Mouse (Mus musculus): Measurements from ENCODE around the gene Anxa2. TPM values are rescaled to one million over a fixed set of nuclear protein-coding genes. Genes with fewer than 3 reads are reported as not detected.

Anxa2 gene
- polyA plus RNA-seq, 1 experiment = 511 TPM

DNA sequence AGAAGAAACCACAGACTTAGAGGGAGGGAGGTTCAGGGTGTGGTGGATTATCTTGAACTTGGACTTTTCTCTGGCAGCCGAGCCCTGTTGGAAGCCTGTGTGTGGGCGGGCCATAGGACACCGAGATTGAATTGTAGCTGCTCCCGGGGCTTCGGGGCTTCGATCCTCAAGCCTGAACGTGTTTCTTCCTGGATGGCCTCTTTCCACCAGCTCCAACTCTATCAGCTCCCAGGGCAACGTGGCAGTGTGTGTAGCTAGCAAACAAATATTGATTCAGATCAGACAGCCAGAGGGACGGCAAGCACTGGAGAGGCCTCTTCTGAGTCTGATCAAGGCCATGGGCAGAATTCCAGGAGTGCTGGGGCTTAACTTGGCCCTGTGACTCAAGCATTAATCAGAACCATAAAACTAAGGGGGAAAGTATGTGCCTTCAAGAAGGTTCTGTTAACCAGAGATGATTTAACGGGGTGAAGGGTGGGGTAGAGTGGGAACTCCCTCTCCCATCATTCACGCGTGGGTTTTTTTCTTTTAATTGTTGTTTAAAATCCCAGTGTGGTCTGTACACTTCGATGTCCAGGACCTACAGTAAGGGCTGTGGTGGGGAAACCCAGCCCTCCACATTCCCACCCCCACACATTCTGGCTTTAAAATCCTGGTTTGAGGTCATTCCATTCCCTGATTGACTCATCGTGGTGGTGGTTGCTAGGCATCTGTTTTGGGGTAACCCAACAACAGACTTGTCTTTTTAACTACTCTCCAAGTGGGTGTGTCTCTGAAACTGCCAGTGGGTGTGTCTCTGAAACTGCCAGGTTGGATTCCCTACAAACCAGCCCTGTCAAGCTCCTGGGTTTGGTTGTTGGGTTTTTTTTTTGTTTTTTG, 4.6 kb downstream of the Anxa2 start:
- peaks cover 63% of the 10 kb centered on the region for H3K4me1 ChIP-seq (ENCODE audit: control insufficient read depth, insufficient read depth, low read length)
- peak overlapping the region; percentile 16; the same call in 1 of the 2 replicates for H3K27ac ChIP-seq (ENCODE audit: insufficient read depth, low read depth, low read length)
- TF ChIP-seq CTCF (IDR thresholded peaks at IDR 0.05; ENCODE audit: low read depth, low read length) (no peak), POLR2A (IDR thresholded peaks at IDR 0.05; ENCODE audit: borderline replicate concordance, low read depth, low read length) (no peak)
- H3K4me3 ChIP-seq (ENCODE audit: insufficient read depth, low read length) = no peak overlapping the region

DNA sequence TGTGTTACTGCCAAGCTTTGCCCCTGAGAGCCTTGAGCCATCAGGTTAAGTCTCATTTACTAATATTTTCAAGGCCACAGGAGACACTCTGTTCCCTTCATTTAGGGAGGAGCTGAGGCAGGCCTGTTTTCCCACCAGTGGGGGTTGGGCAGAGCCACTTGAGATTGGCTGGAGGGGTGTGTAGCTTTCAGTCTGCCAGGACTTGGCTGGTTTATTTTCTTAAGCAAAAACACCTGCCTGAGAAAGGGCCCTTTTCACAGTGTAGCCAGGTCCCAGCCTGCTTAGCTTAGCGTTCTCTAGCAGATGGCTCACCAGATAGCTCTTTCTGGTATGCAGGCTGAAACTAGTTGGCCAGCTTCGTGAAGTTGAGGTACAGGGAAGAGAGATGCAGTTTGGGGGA, 5.6 kb downstream of the Anxa2 start:
- no peak for TF ChIP-seq POLR2A (IDR thresholded peaks at IDR 0.05; ENCODE audit: borderline replicate concordance, low read depth, low read length)
- TF ChIP-seq CTCF (IDR thresholded peaks at IDR 0.05; ENCODE audit: low read depth, low read length) = no peak
- H3K27ac ChIP-seq (ENCODE audit: insufficient read depth, low read depth, low read length) = no peak overlapping the region
- no peak overlapping the region for H3K4me3 ChIP-seq (ENCODE audit: insufficient read depth, low read length)
- peaks cover 69% of the 10 kb centered on the region for H3K4me1 ChIP-seq (ENCODE audit: control insufficient read depth, insufficient read depth, low read length)

DNA sequence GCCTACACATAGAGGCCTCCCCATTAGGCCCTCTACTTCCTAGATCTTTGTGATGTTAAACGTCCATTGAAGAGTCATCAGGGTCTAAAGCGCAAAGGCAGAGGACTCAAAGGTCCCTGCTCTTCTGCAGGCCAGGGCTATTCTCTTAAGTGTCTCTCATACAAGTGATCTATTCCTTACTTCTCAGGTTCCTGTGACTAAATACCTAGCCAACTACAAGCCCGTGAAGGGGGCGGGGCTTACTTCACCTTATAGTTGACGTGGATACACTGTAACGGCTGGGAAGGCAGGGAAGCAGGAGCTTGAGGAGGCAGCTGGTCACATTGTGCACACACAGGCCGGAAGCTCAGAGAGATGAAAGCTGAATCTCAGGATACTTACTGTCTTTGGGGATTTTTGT, 6.5 kb downstream of the Anxa2 start:
- Histone ChIP-seq H3K27ac (ENCODE audit: insufficient read depth, low read depth, low read length) (no peak overlapping the region), H3K4me3 (ENCODE audit: insufficient read depth, low read length) (no peak overlapping the region), H3K4me1 (ENCODE audit: control insufficient read depth, insufficient read depth, low read length) (peaks cover 75% of the 10 kb centered on the region)
- TF ChIP-seq CTCF (IDR thresholded peaks at IDR 0.05; ENCODE audit: low read depth, low read length) = no peak
- no peak for TF ChIP-seq POLR2A (IDR thresholded peaks at IDR 0.05; ENCODE audit: borderline replicate concordance, low read depth, low read length)

DNA sequence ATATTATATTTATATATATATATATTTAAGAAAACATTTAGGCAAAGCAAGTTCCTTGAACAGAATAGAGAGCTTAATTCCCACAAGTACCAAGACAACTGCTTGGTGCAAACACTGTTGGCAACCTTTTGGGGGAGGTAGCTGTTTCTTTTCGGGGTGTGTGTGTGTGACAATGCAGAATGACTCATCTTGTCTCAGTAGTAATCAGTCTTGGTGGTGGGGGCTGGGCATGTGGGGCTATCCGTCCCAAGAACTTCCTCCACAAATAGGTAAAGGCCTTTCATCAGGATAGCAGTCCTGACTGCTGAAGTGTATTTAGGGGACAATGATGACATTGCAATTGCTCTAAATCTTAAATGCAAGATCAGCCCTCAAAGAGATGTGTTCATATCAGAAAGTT, 9.6 kb downstream of the Anxa2 start:
- H3K4me3 ChIP-seq (ENCODE audit: insufficient read depth, low read length) = no peak overlapping the region
- no peak for TF ChIP-seq CTCF (IDR thresholded peaks at IDR 0.05; ENCODE audit: low read depth, low read length)
- TF ChIP-seq POLR2A (IDR thresholded peaks at IDR 0.05; ENCODE audit: borderline replicate concordance, low read depth, low read length) = no peak
- H3K27ac ChIP-seq (ENCODE audit: insufficient read depth, low read depth, low read length) = no peak overlapping the region
- peaks cover 80% of the 10 kb centered on the region for H3K4me1 ChIP-seq (ENCODE audit: control insufficient read depth, insufficient read depth, low read length)

DNA sequence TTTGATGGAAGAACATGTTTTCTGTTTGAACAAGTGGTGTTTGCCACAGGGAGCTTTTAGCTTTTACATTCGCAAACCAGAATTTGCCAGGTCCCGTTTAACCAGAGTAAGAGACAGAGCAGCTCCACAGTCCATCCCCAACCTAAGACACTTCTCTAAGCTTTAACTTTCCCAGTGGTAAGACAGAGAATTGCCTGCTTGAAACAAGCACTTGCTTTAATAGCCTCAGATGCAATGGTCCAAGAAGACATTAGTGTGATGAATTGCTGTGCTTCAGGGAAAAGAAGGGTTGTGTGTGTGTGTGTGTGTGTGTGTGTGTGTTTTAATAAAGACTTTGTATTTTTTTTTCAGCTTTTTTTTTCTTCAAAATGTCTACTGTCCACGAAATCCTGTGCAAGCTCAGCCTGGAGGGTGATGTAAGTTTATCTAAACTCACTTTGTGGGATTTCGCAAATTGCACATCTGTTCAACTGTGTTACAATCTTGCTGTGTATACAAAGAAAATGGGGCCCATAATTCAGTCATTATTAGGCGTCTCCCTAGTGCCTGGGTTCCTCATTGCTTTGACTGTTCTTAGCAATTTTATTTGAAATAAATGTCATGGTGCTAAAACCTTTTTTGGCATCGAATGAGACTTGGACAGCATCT, 10.8 kb downstream of the Anxa2 start:
- no peak for TF ChIP-seq POLR2A (IDR thresholded peaks at IDR 0.05; ENCODE audit: borderline replicate concordance, low read depth, low read length)
- no peak for TF ChIP-seq CTCF (IDR thresholded peaks at IDR 0.05; ENCODE audit: low read depth, low read length)
- Histone ChIP-seq H3K27ac (ENCODE audit: insufficient read depth, low read depth, low read length) (peak overlapping the region; percentile 10; the same call in 1 of the 2 replicates), H3K4me1 (ENCODE audit: control insufficient read depth, insufficient read depth, low read length) (peaks cover 72% of the 10 kb centered on the region), H3K4me3 (ENCODE audit: insufficient read depth, low read length) (no peak overlapping the region)

DNA sequence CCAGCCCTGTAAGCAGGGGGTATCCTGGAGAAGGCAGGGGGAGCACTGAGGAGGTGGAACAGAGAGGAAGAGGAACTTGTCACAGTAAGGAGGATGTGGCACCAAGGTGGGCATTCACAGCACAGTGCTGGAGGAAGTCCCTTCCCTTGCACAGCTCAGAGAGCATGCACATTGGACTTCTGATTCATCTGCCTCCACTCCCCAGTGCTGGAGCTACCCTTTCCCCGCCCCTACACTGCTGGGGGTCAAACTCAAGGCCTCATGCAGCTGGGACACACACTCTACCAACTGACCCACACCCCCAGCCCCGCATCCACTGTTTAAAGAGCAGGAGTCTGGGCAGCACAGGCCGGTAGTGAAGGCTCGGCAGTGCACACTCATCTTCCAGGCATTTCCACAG, 12.7 kb downstream of the Anxa2 start:
- TF ChIP-seq POLR2A (IDR thresholded peaks at IDR 0.05; ENCODE audit: borderline replicate concordance, low read depth, low read length) = no peak
- TF ChIP-seq CTCF (IDR thresholded peaks at IDR 0.05; ENCODE audit: low read depth, low read length) = no peak
- peaks cover 58% of the 10 kb centered on the region for H3K4me1 ChIP-seq (ENCODE audit: control insufficient read depth, insufficient read depth, low read length)
- no peak overlapping the region for H3K4me3 ChIP-seq (ENCODE audit: insufficient read depth, low read length)
- H3K27ac ChIP-seq (ENCODE audit: insufficient read depth, low read depth, low read length) = peak overlapping the region; percentile 15

DNA sequence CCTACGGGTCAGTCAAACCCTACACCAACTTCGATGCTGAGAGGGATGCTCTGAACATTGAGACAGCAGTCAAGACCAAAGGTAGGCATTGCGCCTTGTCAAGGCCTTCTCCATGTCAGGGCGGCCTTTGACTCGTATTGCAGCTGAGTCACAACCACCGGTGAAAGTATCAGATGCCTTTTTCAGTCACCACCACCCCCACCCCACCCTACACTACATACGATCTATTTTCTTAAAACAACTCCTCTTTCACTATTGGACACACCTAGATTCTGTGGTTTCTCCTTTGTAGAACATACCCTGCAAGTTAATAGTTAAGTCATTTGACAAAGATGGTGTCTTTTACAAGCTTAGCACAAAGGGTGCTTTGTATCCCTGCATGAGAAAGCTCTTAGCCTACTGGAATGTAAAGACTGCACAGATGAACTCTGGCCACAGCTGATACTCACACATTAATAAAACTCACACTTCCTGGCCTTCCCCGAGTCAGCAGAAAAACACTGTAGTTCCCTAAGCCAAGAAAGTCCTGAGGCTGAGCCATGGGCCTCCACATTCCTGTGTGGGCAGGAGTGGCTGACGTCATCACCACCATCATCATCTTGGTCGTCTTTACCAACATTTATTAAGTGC, 14.0 kb downstream of the Anxa2 start:
- peaks cover 52% of the 10 kb centered on the region for H3K4me1 ChIP-seq (ENCODE audit: control insufficient read depth, insufficient read depth, low read length)
- H3K4me3 ChIP-seq (ENCODE audit: insufficient read depth, low read length) = no peak overlapping the region
- TF ChIP-seq CTCF (IDR thresholded peaks at IDR 0.05; ENCODE audit: low read depth, low read length) = no peak
- TF ChIP-seq POLR2A (IDR thresholded peaks at IDR 0.05; ENCODE audit: borderline replicate concordance, low read depth, low read length) = no peak
- peak overlapping the region; percentile 3 for H3K27ac ChIP-seq (ENCODE audit: insufficient read depth, low read depth, low read length)

DNA sequence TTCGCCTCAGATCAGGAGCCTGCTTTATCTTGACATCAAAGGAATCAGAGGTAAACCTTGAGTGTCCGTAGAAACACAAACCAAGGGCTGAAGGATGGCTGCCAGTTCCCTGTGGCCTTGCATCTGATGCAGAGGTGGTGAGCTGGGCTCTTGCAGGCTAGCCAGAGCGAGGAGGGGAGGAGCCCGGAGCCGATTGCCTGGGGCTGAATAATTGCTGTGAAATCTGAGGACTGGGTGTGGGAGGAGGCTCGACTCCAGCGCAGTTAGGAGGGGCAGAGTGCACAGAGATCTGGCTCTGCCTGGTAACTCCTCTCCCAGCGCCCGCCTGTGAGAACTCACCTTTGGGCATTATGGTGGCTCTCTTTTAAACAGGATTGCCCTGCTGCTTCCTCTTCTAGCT, 15.6 kb downstream of the Anxa2 start:
- TF ChIP-seq POLR2A (IDR thresholded peaks at IDR 0.05; ENCODE audit: borderline replicate concordance, low read depth, low read length) (no peak), CTCF (IDR thresholded peaks at IDR 0.05; ENCODE audit: low read depth, low read length) (no peak)
- H3K4me3 ChIP-seq (ENCODE audit: insufficient read depth, low read length) = no peak overlapping the region
- peaks cover 38% of the 10 kb centered on the region for H3K4me1 ChIP-seq (ENCODE audit: control insufficient read depth, insufficient read depth, low read length)
- H3K27ac ChIP-seq (ENCODE audit: insufficient read depth, low read depth, low read length) = no peak overlapping the region

DNA sequence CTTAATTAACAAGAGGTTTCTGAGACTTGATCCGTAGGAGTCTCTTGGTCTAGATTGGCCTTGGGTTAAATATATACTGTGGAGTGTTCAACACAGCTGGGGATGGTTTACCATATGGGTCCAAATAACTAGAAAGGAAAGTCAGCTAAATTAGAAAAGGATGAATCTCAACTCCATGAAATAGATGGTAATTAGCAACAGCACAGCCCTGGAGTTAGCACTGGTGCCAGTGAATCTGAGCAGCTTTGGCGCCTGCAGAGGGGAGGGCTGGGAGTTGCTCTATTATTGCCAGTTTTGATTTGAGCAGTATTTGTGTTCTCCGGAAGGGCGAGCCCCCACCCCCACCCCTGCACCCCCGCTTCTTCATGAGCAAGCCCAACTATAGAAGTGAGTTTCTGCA, 16.9 kb downstream of the Anxa2 start:
- no peak overlapping the region for H3K4me3 ChIP-seq (ENCODE audit: insufficient read depth, low read length)
- H3K4me1 ChIP-seq (ENCODE audit: control insufficient read depth, insufficient read depth, low read length) = peaks cover 28% of the 10 kb centered on the region
- TF ChIP-seq CTCF (IDR thresholded peaks at IDR 0.05; ENCODE audit: low read depth, low read length) = no peak
- TF ChIP-seq POLR2A (IDR thresholded peaks at IDR 0.05; ENCODE audit: borderline replicate concordance, low read depth, low read length) = no peak

DNA sequence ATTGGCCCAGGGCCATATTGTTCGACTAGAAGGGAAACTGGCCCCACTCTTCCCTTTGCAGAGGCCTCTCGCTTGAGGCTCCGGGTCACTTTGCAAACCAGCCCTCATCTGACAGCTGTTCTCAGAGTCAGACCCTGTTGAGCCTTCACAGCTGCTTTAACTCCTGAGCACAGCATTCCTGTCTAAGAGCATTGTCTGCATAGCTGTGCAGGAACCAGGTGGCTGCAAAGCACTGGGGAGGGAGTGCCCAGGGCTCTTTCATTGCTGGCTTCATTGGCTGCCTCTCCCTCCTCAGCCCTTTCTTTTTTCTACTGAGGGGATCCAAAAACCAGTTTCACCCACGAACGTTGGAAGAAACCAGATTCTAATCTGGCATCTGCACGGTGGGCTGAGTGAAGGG, 17.5 kb downstream of the Anxa2 start:
- TF ChIP-seq CTCF (IDR thresholded peaks at IDR 0.05; ENCODE audit: low read depth, low read length) = no peak
- no peak overlapping the region for H3K4me3 ChIP-seq (ENCODE audit: insufficient read depth, low read length)
- peaks cover 22% of the 10 kb centered on the region for H3K4me1 ChIP-seq (ENCODE audit: control insufficient read depth, insufficient read depth, low read length)
- H3K27ac ChIP-seq (ENCODE audit: insufficient read depth, low read depth, low read length) = no peak overlapping the region

More for the DNA sequence above, 16.9 kb downstream of the Anxa2 start:
- H3K27ac ChIP-seq (ENCODE audit: insufficient read depth, low read depth, low read length) = no peak overlapping the region

Data from bone marrow macrophage, adult 2 months (primary cell).